Comparison of ENCODE assay signal across 9 mouse cellular contexts in genomic region chr3:146681696-146682095, GRCm38 (mm10). TPM values are rescaled to one million over a fixed set of nuclear protein-coding genes. Genes with fewer than 3 reads are reported as not detected.
DNase-seq lines count a peak whose midpoint lies in the region; ATAC-seq and TF ChIP-seq lines count a peak whose summit lies in the region.
"Had no signal": no experiment of that assay in that cellular context is flagged by ENCODE, and none has a peak within 500 bp of the region (broad histone marks: within the 10 kb centered on the region; RNA-seq: fewer than 3 reads in every experiment).

No protein-coding gene starts in this region.

- no peaks in the 10 kb centered on the region; the same call in 1 of the 2 replicates for H3K4me1 ChIP-seq in lung, postnatal 0 days (ENCODE audit: insufficient read depth, low read depth, low read length)
- peaks cover 7% of the 10 kb centered on the region for H3K4me1 ChIP-seq in lung, adult 2 months (ENCODE audit: control insufficient read depth, insufficient read depth, low read length)
- H3K4me1 ChIP-seq in olfactory bulb, adult 2 months (ENCODE audit: control insufficient read depth, insufficient read depth, low read length): peaks cover 4% of the 10 kb centered on the region

- no peak overlapping the region for H3K9ac ChIP-seq in lung, postnatal 0 days (replicated peaks; ENCODE audit: low read depth)

- no peak for TF ChIP-seq EP300 in lung, postnatal 0 days (IDR thresholded peaks at IDR 0.05)

- H3K4me2 ChIP-seq in lung, postnatal 0 days (replicated peaks; ENCODE audit: low read depth, low read length): peak overlapping the region; percentile 54

- 0 out of 2 replicates have a peak, but pooled peaks have one; percentile 32 for ATAC-seq in lung, postnatal 0 days
- no peak for ATAC-seq in erythroid progenitor cell, adult 5-6 weeks (replicated peaks; ENCODE audit: low FRiP score, poor library complexity, severe bottlenecking)

- no peaks in the 10 kb centered on the region for H3K27me3 ChIP-seq in lung, postnatal 0 days (replicated peaks; ENCODE audit: insufficient read depth, low read length)

- WGBS in lung, postnatal 0 days: 44% methylated on average over 8 of the region's 8 CpGs
- WGBS in lung, adult 2 months: 49% methylated on average over 8 of the region's 8 CpGs
- WGBS in olfactory bulb, adult 2 months: 15% methylated on average over 8 of the region's 8 CpGs

- no peak for TF ChIP-seq CTCF in lung, postnatal 0 days (IDR thresholded peaks at IDR 0.05)
- TF ChIP-seq CTCF in lung, adult 2 months (IDR thresholded peaks at IDR 0.05; ENCODE audit: insufficient read depth, low read length): no peak
- no peak for TF ChIP-seq CTCF in olfactory bulb, adult 2 months (IDR thresholded peaks at IDR 0.05; ENCODE audit: insufficient read depth, low read depth, low read length)

- no peaks in the 10 kb centered on the region for H3K36me3 ChIP-seq in lung, postnatal 0 days (ENCODE audit: insufficient read depth, low read length)

- H3K4me3 ChIP-seq in lung, postnatal 0 days (ENCODE audit: low read depth, low read length): no peak overlapping the region
- H3K4me3 ChIP-seq in lung, adult 2 months (replicated peaks; ENCODE audit: extremely low read depth, low read depth, low read length): no peak overlapping the region
- peak overlapping the region; percentile 14; the same call in 1 of the 2 replicates for H3K4me3 ChIP-seq in olfactory bulb, adult 2 months (ENCODE audit: insufficient read depth, low read depth, low read length)

- H3K9me3 ChIP-seq in lung, postnatal 0 days (ENCODE audit: low read length): no peaks in the 10 kb centered on the region

- peak; percentile 64 for DNase-seq in heart, adult 11 months
- no peak for DNase-seq in heart, postnatal 4 days
- DNase-seq in lung, postnatal 0 days (ENCODE audit: low spot score): peak; percentile 28
- no peak for DNase-seq in lung, adult 2 months
- peak; percentile 22 for DNase-seq in induced T-regulatory cell, adult 2 months (ENCODE audit: low read depth)
- DNase-seq in thymus, adult 18-20 months: no peak

- no peak overlapping the region for H3K27ac ChIP-seq in lung, postnatal 0 days (ENCODE audit: low read length)
- no peak overlapping the region for H3K27ac ChIP-seq in olfactory bulb, adult 2 months (ENCODE audit: insufficient read depth, low read depth, low read length)

- no peak for TF ChIP-seq POLR2A in lung, adult 2 months (IDR thresholded peaks at IDR 0.05; ENCODE audit: borderline replicate concordance, extremely low read depth, low read depth, low read length)
- TF ChIP-seq POLR2A in olfactory bulb, adult 2 months (IDR thresholded peaks at IDR 0.05; ENCODE audit: insufficient read depth, low read depth, low read length): no peak

RNA-seq across cellular contexts. Expression of gene Samd13, which starts 3.7 kb away (rescaled TPM):
- 1 to 10 TPM; 1.3 to 1.8 TPM for total RNA-seq in heart, postnatal 4 days (2021)
- polyA plus RNA-seq in lung, postnatal 0 days (2015; fragmentation: Nextera tagmentation; extraction: Ambion mirVana): 0.58 and 0.82 TPM in 2 replicates
- 0.11 and 0.17 TPM in 2 replicates for polyA plus RNA-seq in lung, adult 2 months (2012; rRNA removed)
- polyA plus RNA-seq in olfactory bulb, adult 2 months (2012; ENCODE audit: insufficient read depth, insufficient read length, low replicate concordance, missing spikeins): not detected in 2 replicates
- total RNA-seq in erythroid progenitor cell, adult 5-6 weeks (2015; ENCODE audit: low replicate concordance): 5.4 TPM in 1 of 2 replicates, not detected in the other
- not detected in 2 replicates for total RNA-seq in erythroid progenitor cell, adult 5-6 weeks (2017; ENCODE audit: low replicate concordance)

RNA-seq across cellular contexts. Expression of gene 4930503B20Rik, which starts 30.6 kb away (rescaled TPM):
- under 1 TPM; 0.14 TPM for total RNA-seq in heart, postnatal 4 days (2021)
- polyA plus RNA-seq in lung, postnatal 0 days (2015; fragmentation: Nextera tagmentation; extraction: Ambion mirVana): not detected in 2 replicates
- polyA plus RNA-seq in lung, adult 2 months (2012; rRNA removed): not detected in 2 replicates
- not detected in 2 replicates for polyA plus RNA-seq in olfactory bulb, adult 2 months (2012; ENCODE audit: insufficient read depth, insufficient read length, low replicate concordance, missing spikeins)
- total RNA-seq in erythroid progenitor cell, adult 5-6 weeks (2015; ENCODE audit: low replicate concordance): not detected in 2 replicates
- total RNA-seq in erythroid progenitor cell, adult 5-6 weeks (2017; ENCODE audit: low replicate concordance): 0.39 TPM in 1 of 2 replicates, not detected in the other
- polyA plus RNA-seq: limb, embryonic 11.5 days had no signal

Comparison
In these comparisons a context has a peak if more than half of its experiments do, and no peak if none do; other contexts are left out.
1. DNase-seq: peak in heart, adult 11 months (single experiment), lung, postnatal 0 days (single experiment) and induced T-regulatory cell, adult 2 months (single experiment); none in heart, postnatal 4 days (single experiment), lung, adult 2 months (single experiment) and thymus, adult 18-20 months (0 of 2).